Mouse (Mus musculus): ENCODE measurements at regions not wholly inside any gene's neighbourhood (a gene's known extent, or its start where the extent isn't known, plus 50 kb on each side); places are given as distances from the start of the nearest gene placed in this dataset.

- Histone ChIP-seq H3K4me1 (ENCODE audit: control insufficient read depth, insufficient read depth, low read length) (no peaks in the 10 kb centered on the region), H3K27me3 (ENCODE audit: control insufficient read depth, insufficient read depth, low read length) (no peaks in the 10 kb centered on the region), H3K4me3 (replicated peaks; ENCODE audit: low read length) (no peak overlapping the region), H3K9ac (ENCODE audit: low read depth, low read length, severe bottlenecking) (no peak overlapping the region), H3K4me2 (replicated peaks; ENCODE audit: low read depth, low read length, severe bottlenecking) (no peak overlapping the region), H3K27ac (replicated peaks; ENCODE audit: low read depth, low read length) (no peak overlapping the region), H3K36me3 (ENCODE audit: control insufficient read depth, insufficient read depth, low read length) (no peaks in the 10 kb centered on the region), H3K9me3 (ENCODE audit: control insufficient read depth, low read length) (no peaks in the 10 kb centered on the region)
- 68% methylated on average over 8 of the region's 8 CpGs for WGBS
- ATAC-seq (ENCODE audit: low FRiP score, low read depth) (no peak), DNase-seq (ENCODE audit: low spot score) (no peak)
- no peak for TF ChIP-seq POLR2A (IDR thresholded peaks at IDR 0.05; ENCODE audit: borderline replicate concordance, extremely low read depth, insufficient read depth, insufficient read length)
Observed at GRCm38 (mm10) chr5:12926289-12926688, 198.9 kb upstream of the Sema3a start.

DNA sequence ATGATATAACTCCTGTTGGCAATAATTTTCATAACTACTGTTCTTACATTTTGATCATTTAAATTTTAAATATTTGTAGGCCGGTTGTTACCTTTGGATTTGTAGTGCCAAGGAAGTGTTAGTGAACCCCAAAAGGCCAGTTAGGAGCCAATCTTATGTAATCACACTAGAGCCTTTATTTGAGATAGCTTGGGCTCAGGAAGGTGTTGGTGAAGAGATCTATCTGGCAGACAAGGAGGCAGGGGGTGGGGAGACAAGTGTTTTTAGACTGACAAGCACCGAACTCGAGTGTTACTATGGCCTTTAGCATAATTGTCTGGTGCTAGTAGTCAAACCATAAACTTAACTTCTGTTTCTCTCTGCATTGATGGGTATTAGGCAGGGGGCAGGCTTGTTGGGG lies 198.0 kb upstream of the Sema3a start:
- DNase-seq (ENCODE audit: low spot score) (no peak), ATAC-seq (ENCODE audit: low FRiP score, low read depth) (no peak)
- Histone ChIP-seq H3K4me3 (replicated peaks; ENCODE audit: low read length) (no peak overlapping the region), H3K4me1 (ENCODE audit: control insufficient read depth, insufficient read depth, low read length) (no peaks in the 10 kb centered on the region), H3K9ac (ENCODE audit: low read depth, low read length, severe bottlenecking) (no peak overlapping the region), H3K36me3 (ENCODE audit: control insufficient read depth, insufficient read depth, low read length) (no peaks in the 10 kb centered on the region), H3K27me3 (ENCODE audit: control insufficient read depth, insufficient read depth, low read length) (no peaks in the 10 kb centered on the region), H3K9me3 (ENCODE audit: control insufficient read depth, low read length) (no peaks in the 10 kb centered on the region), H3K4me2 (replicated peaks; ENCODE audit: low read depth, low read length, severe bottlenecking) (no peak overlapping the region), H3K27ac (replicated peaks; ENCODE audit: low read depth, low read length) (no peak overlapping the region)
- TF ChIP-seq POLR2A (IDR thresholded peaks at IDR 0.05; ENCODE audit: borderline replicate concordance, extremely low read depth, insufficient read depth, insufficient read length), result no peak
- WGBS, result 84% methylated on average over 3 of the region's 3 CpGs

- TF ChIP-seq POLR2A (IDR thresholded peaks at IDR 0.05; ENCODE audit: borderline replicate concordance, extremely low read depth, insufficient read depth, insufficient read length), result no peak
- no peaks in the 10 kb centered on the region for H3K36me3 ChIP-seq (ENCODE audit: control insufficient read depth, insufficient read depth, low read length)
- H3K4me1 ChIP-seq (ENCODE audit: control insufficient read depth, insufficient read depth, low read length), result no peaks in the 10 kb centered on the region; the same call in 1 of the 2 replicates
- no peaks in the 10 kb centered on the region for H3K9me3 ChIP-seq (ENCODE audit: control insufficient read depth, low read length)
- no peak overlapping the region for H3K9ac ChIP-seq (ENCODE audit: low read depth, low read length, severe bottlenecking)
- H3K4me2 ChIP-seq (replicated peaks; ENCODE audit: low read depth, low read length, severe bottlenecking), result no peak overlapping the region
- ATAC-seq (ENCODE audit: low FRiP score, low read depth), result no peak
- no peak for DNase-seq (ENCODE audit: low spot score)
- H3K4me3 ChIP-seq (replicated peaks; ENCODE audit: low read length), result no peak overlapping the region
- no peak overlapping the region for H3K27ac ChIP-seq (replicated peaks; ENCODE audit: low read depth, low read length)
- no peaks in the 10 kb centered on the region for H3K27me3 ChIP-seq (ENCODE audit: control insufficient read depth, insufficient read depth, low read length)
- 51% methylated on average over 5 of the region's 5 CpGs for WGBS
Observed at GRCm38 (mm10) chr5:12937052-12937451, 188.2 kb upstream of the Sema3a start.

- 81% methylated on average over 2 of the region's 2 CpGs for WGBS
- Histone ChIP-seq H3K9me3 (ENCODE audit: control insufficient read depth, low read length) (no peaks in the 10 kb centered on the region), H3K27me3 (ENCODE audit: control insufficient read depth, insufficient read depth, low read length) (no peaks in the 10 kb centered on the region), H3K9ac (ENCODE audit: low read depth, low read length, severe bottlenecking) (no peak overlapping the region), H3K4me2 (replicated peaks; ENCODE audit: low read depth, low read length, severe bottlenecking) (no peak overlapping the region), H3K36me3 (ENCODE audit: control insufficient read depth, insufficient read depth, low read length) (no peaks in the 10 kb centered on the region), H3K4me1 (ENCODE audit: control insufficient read depth, insufficient read depth, low read length) (no peaks in the 10 kb centered on the region; the same call in 1 of the 2 replicates), H3K27ac (replicated peaks; ENCODE audit: low read depth, low read length) (no peak overlapping the region), H3K4me3 (replicated peaks; ENCODE audit: low read length) (no peak overlapping the region)
- ATAC-seq (ENCODE audit: low FRiP score, low read depth), result no peak
- no peak for DNase-seq (ENCODE audit: low spot score)
- no peak for TF ChIP-seq POLR2A (IDR thresholded peaks at IDR 0.05; ENCODE audit: borderline replicate concordance, extremely low read depth, insufficient read depth, insufficient read length)
Observed at GRCm38 (mm10) chr5:12938162-12938852, 186.9 kb upstream of the Sema3a start.

DNA sequence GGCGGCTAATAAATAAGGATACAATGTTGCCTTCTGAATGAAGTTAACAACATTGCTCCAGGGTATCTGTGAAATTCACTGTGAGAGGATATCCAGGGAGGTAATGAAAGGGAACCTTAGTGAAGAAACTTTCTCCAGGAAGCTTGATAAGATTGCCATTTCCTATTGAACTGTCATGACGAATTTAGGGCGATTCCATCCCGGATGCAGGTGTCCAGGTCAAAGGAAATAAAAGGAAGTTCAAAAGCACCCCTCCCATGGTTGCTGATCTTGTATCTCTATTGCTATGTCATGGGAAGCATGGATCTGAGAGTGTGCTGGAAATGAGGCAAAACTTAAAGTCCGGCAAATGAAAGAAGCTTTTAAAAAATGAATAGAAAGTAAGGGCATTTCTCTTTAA lies 180.7 kb upstream of the Sema3a start:
- Histone ChIP-seq H3K27me3 (ENCODE audit: control insufficient read depth, insufficient read depth, low read length) (no peaks in the 10 kb centered on the region), H3K9me3 (ENCODE audit: control insufficient read depth, low read length) (no peaks in the 10 kb centered on the region), H3K27ac (replicated peaks; ENCODE audit: low read depth, low read length) (no peak overlapping the region), H3K4me2 (replicated peaks; ENCODE audit: low read depth, low read length, severe bottlenecking) (no peak overlapping the region), H3K36me3 (ENCODE audit: control insufficient read depth, insufficient read depth, low read length) (no peaks in the 10 kb centered on the region), H3K4me1 (ENCODE audit: control insufficient read depth, insufficient read depth, low read length) (peaks cover 6% of the 10 kb centered on the region; the same call in 1 of the 2 replicates), H3K9ac (ENCODE audit: low read depth, low read length, severe bottlenecking) (no peak overlapping the region), H3K4me3 (replicated peaks; ENCODE audit: low read length) (no peak overlapping the region)
- no peak for TF ChIP-seq POLR2A (IDR thresholded peaks at IDR 0.05; ENCODE audit: borderline replicate concordance, extremely low read depth, insufficient read depth, insufficient read length)
- 73% methylated on average over 5 of the region's 5 CpGs for WGBS
- ATAC-seq (ENCODE audit: low FRiP score, low read depth) (no peak), DNase-seq (ENCODE audit: low spot score) (no peak)
